Mouse (Mus musculus) embryonic facial prominence, embryonic 15.5 days (tissue): Measurements from ENCODE around the gene Rsph6a. TPM values are rescaled to one million over a fixed set of nuclear protein-coding genes. Genes with fewer than 3 reads are reported as not detected.
A peak's percentile ranks its signal among the peaks of the same experiment; 100 is the strongest.

Experiments used
- ATAC-seq: fragments of 200-750 bp; cut with Nextera tagmentation; 2 replicates; pipeline ENCODE4 v1.8.0; 2017; ENCODE audit warnings: low read depth, moderate TSS enrichment; ENCODE audit not compliant: insufficient number of reproducible peaks, low FRiP score, low TSS enrichment
- H3K27ac ChIP-seq: fragments of 300-500 bp; sonication (generic); replicated peaks from 2 replicates; pipeline ENCODE4 v1.5.1; 2015; ENCODE audit warnings: mild to moderate bottlenecking, inconsistent platforms
- H3K27me3 ChIP-seq: fragments of 300-500 bp; sonication (generic); 2 replicates; pipeline ENCODE4 v1.6.1; 2015; ENCODE audit warnings: inconsistent platforms
- H3K36me3 ChIP-seq: fragments of 300-500 bp; sonication (generic); 2 replicates; pipeline ENCODE4 v1.6.1; 2015; ENCODE audit warnings: mild to moderate bottlenecking, inconsistent platforms
- H3K4me1 ChIP-seq: fragments of 300-500 bp; sonication (generic); 2 replicates; pipeline ENCODE4 v1.6.1; 2015; ENCODE audit warnings: inconsistent platforms
- H3K4me2 ChIP-seq: fragments of 300-500 bp; sonication (generic); replicated peaks from 2 replicates; pipeline ENCODE4 v1.6.1; 2015; ENCODE audit warnings: mild to moderate bottlenecking, inconsistent platforms
- H3K4me3 ChIP-seq: fragments of 300-500 bp; sonication (generic); replicated peaks from 2 replicates; pipeline ENCODE4 v1.5.1; 2015; ENCODE audit warnings: mild to moderate bottlenecking, inconsistent platforms
- H3K9ac ChIP-seq: fragments of 300-500 bp; sonication (generic); 2 replicates; pipeline ENCODE4 v1.6.1; 2015; ENCODE audit warnings: inconsistent platforms
- H3K9me3 ChIP-seq: fragments of 300-500 bp; sonication (generic); replicated peaks from 2 replicates; pipeline ENCODE4 v1.6.1; 2016; ENCODE audit warnings: inconsistent platforms
- WGBS: fragments of 180-500 bp; shearing (Covaris S2); methylation state at CpG from one replicate; pipeline ENCODE4 v1.1.7; 2015; 5-methylcytosine and 5-hydroxymethylcytosine counted together
- polyA plus RNA-seq: library from polyadenylated mRNA; unstranded; fragments of >200 nt; fragmentation: Nextera tagmentation; extraction: Ambion mirVana; gene quantifications from 2 replicates; pipeline ENCODE4 v1.2.1, GENCODE M21; 2015

The Rsph6a gene
- not detected in 2 replicates for polyA plus RNA-seq

- Histone ChIP-seq H3K4me2 (peak within 1 kb of the TSS; percentile 28), H3K27me3 (no peaks in the 10 kb centered on the region), H3K9me3 (no peaks in the 10 kb centered on the region), H3K4me1 (peaks cover 12% of the 10 kb centered on the region), H3K4me3 (no peak within 1 kb of the TSS), H3K36me3 (peaks cover 41% of the 10 kb centered on the region), H3K9ac (no peak within 1 kb of the TSS), H3K27ac (no peak within 1 kb of the TSS)
- WGBS: 30% methylated on average over 33 of the region's 33 CpGs
- peak; percentile 22; the same call in 1 of the 2 replicates for ATAC-seq
These were observed at the start of gene Rsph6a for GRCm38 (mm10) chr7:19054047-19054776. Gene Rsph6a (plus strand): TSS chr7:19054690.

DNA sequence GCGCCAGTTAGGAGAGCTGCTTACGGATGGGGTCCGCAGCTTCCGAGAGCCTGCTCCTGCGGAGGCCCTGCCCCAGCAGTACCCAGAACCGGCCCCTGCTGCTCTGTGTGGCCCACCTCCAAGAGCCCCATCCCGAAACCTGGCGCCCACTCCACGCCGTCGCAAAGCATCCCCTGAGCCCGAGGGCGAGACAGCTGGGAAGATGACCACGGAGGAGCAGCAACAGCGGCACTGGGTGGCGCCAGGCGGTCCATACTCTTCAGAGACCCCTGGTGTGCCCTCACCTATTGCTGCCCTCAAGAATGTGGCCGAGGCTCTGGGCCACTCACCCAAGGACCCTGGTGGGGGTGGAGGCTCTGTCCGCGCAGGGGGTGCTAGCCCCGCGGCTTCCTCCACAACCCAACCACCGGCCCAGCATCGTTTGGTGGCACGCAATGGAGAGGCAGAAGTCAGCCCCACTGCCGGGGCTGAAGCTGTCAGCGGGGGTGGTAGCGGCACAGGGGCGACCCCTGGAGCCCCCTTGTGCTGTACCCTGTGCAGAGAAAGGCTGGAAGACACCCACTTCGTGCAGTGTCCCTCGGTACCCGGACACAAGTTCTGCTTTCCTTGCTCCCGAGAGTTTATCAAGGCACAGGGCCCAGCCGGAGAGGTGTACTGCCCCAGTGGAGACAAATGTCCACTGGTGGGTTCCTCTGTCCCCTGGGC is 48.9 kb upstream of the Rsph6a start:
- H3K27ac ChIP-seq: no peak overlapping the region
- WGBS: 73% methylated on average over 34 of the region's 34 CpGs
- H3K9ac ChIP-seq: peak overlapping the region; percentile 79; the same call in 1 of the 2 replicates
- no peak for ATAC-seq
- H3K4me3 ChIP-seq: peak overlapping the region; percentile 68
- H3K4me2 ChIP-seq: peak overlapping the region; percentile 97
- H3K4me1 ChIP-seq: peaks cover 61% of the 10 kb centered on the region
- H3K27me3 ChIP-seq: no peaks in the 10 kb centered on the region
- H3K9me3 ChIP-seq: no peaks in the 10 kb centered on the region
- peaks cover 22% of the 10 kb centered on the region for H3K36me3 ChIP-seq

DNA sequence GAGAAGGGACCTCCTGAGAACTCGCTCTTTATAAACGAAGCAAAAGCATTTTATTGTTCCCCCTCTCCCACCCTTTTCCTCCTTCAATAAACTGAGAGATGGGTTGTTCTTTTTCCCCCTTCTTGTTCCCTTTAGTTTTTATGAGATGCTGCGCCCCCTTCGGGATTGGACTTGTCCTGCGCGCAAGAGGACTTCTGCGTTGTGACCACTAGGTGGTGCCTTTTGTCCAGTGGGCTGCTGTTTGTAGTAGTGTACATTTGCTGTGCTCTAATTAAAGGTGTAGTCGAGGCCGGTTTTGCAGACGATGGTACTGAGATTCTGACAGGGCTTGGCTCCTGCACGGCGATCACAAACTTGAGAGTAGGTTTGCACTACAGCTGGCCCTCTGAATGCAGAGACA is 48.0 kb upstream of the Rsph6a start:
- H3K27ac ChIP-seq: no peak overlapping the region
- peak overlapping the region; percentile 68 for H3K4me3 ChIP-seq
- H3K4me2 ChIP-seq: peak overlapping the region; percentile 97
- no peaks in the 10 kb centered on the region for H3K9me3 ChIP-seq
- peaks cover 55% of the 10 kb centered on the region for H3K4me1 ChIP-seq
- peaks cover 22% of the 10 kb centered on the region for H3K36me3 ChIP-seq
- WGBS: 8% methylated on average over 12 of the region's 12 CpGs
- no peak overlapping the region for H3K9ac ChIP-seq
- ATAC-seq: no peak
- no peaks in the 10 kb centered on the region for H3K27me3 ChIP-seq

- Histone ChIP-seq H3K4me3 (no peak overlapping the region), H3K36me3 (peaks cover 22% of the 10 kb centered on the region), H3K27me3 (no peaks in the 10 kb centered on the region), H3K9ac (no peak overlapping the region), H3K9me3 (no peaks in the 10 kb centered on the region), H3K4me2 (no peak overlapping the region; the same call in 1 of the 2 replicates), H3K27ac (no peak overlapping the region), H3K4me1 (peaks cover 54% of the 10 kb centered on the region)
- 80% methylated on average over 13 of the region's 13 CpGs for WGBS
- ATAC-seq: no peak
These were observed 47.2 kb upstream of the Rsph6a start for GRCm38 (mm10) chr7:19007026-19007977.

- H3K4me3 ChIP-seq: no peak overlapping the region
- H3K9me3 ChIP-seq: no peaks in the 10 kb centered on the region
- H3K27ac ChIP-seq: no peak overlapping the region
- H3K4me2 ChIP-seq: no peak overlapping the region
- no peak for ATAC-seq
- H3K9ac ChIP-seq: no peak overlapping the region
- H3K27me3 ChIP-seq: no peaks in the 10 kb centered on the region
- H3K4me1 ChIP-seq: peaks cover 31% of the 10 kb centered on the region
- H3K36me3 ChIP-seq: peaks cover 16% of the 10 kb centered on the region
- 76% methylated on average over 7 of the region's 7 CpGs for WGBS
These were observed 43.9 kb upstream of the Rsph6a start for GRCm38 (mm10) chr7:19010581-19010980.

GRCm38 (mm10) chr7:19012025-19012621 is 42.4 kb upstream of the Rsph6a start:
- H3K27me3 ChIP-seq: no peaks in the 10 kb centered on the region
- H3K36me3 ChIP-seq: peaks cover 3% of the 10 kb centered on the region; the same call in 1 of the 2 replicates
- peak overlapping the region; percentile 58 for H3K4me2 ChIP-seq
- H3K9me3 ChIP-seq: no peaks in the 10 kb centered on the region
- peak overlapping the region; percentile 52 for H3K9ac ChIP-seq
- H3K4me3 ChIP-seq: peak overlapping the region; percentile 33
- H3K27ac ChIP-seq: peak overlapping the region; percentile 29
- 2% methylated on average over 31 of the region's 31 CpGs for WGBS
- H3K4me1 ChIP-seq: peaks cover 17% of the 10 kb centered on the region
- ATAC-seq: peak; percentile 27

GRCm38 (mm10) chr7:19012882-19013281 is 41.6 kb upstream of the Rsph6a start:
- 23% methylated on average over 2 of the region's 2 CpGs for WGBS
- Histone ChIP-seq H3K4me3 (no peak overlapping the region), H3K27ac (no peak overlapping the region), H3K4me1 (peaks cover 11% of the 10 kb centered on the region; the same call in 1 of the 2 replicates), H3K36me3 (no peaks in the 10 kb centered on the region), H3K27me3 (no peaks in the 10 kb centered on the region), H3K9ac (no peak overlapping the region), H3K9me3 (no peaks in the 10 kb centered on the region), H3K4me2 (0 out of 2 replicates have a peak overlapping the region, but pooled peaks have one; percentile 58)
- ATAC-seq: no peak

DNA sequence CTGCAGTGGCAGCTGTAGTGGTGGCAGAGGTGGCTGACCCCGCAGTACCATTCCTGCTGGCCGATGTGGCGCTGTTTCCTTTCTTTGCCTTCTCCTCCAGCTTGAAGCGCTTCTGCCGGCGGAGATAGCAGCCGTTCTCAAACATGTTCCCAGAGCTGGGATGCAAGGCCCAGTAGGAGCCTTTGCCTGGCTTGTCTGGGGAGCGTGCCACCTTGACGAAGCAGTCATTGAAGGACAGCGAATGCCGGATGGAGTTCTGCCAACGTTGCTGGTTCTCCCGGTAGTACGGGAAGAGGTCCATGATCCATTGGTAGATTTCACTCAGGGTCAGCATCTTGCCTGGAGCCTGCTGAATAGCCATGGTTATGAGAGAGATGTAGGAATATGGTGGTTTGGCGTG is 40.0 kb upstream of the Rsph6a start:
- Histone ChIP-seq H3K4me2 (no peak overlapping the region), H3K9ac (no peak overlapping the region), H3K27me3 (no peaks in the 10 kb centered on the region), H3K27ac (no peak overlapping the region), H3K4me1 (peaks cover 11% of the 10 kb centered on the region; the same call in 1 of the 2 replicates), H3K4me3 (no peak overlapping the region), H3K36me3 (no peaks in the 10 kb centered on the region), H3K9me3 (no peaks in the 10 kb centered on the region)
- WGBS: 73% methylated on average over 15 of the region's 15 CpGs
- no peak for ATAC-seq

DNA sequence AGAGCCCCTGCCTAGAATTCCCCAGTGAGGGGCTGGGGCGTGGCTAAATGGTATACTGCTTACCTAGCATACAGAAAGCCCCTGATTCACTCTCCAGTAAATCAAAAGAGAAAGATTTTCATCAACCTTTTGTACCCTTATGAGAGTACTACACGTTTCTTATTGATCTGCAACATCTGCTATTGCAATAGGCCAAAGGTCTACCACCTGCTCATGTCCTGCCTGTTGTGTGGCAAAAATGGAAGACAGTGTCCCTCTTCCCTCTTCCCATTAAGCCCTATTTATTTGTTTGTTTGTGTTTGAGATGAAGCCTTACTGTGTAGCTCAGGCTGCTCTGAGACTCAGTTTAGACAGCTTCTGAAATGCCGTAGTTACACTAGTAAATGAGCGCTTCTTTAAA is 38.4 kb upstream of the Rsph6a start:
- ATAC-seq: no peak
- peaks cover 12% of the 10 kb centered on the region for H3K27me3 ChIP-seq
- no peak overlapping the region for H3K9ac ChIP-seq
- H3K4me1 ChIP-seq: peaks cover 11% of the 10 kb centered on the region; the same call in 1 of the 2 replicates
- no peaks in the 10 kb centered on the region for H3K9me3 ChIP-seq
- WGBS: 90% methylated on average over 4 of the region's 4 CpGs
- H3K36me3 ChIP-seq: no peaks in the 10 kb centered on the region
- no peak overlapping the region for H3K27ac ChIP-seq
- no peak overlapping the region for H3K4me3 ChIP-seq
- H3K4me2 ChIP-seq: no peak overlapping the region

GRCm38 (mm10) chr7:19017909-19018308 is 36.6 kb upstream of the Rsph6a start:
- no peaks in the 10 kb centered on the region for H3K4me1 ChIP-seq
- H3K4me2 ChIP-seq: no peak overlapping the region
- H3K9ac ChIP-seq: no peak overlapping the region
- no peaks in the 10 kb centered on the region for H3K36me3 ChIP-seq
- peaks cover 31% of the 10 kb centered on the region for H3K27me3 ChIP-seq
- ATAC-seq: no peak
- no peak overlapping the region for H3K27ac ChIP-seq
- H3K4me3 ChIP-seq: no peak overlapping the region
- 84% methylated on average over 7 of the region's 7 CpGs for WGBS
- H3K9me3 ChIP-seq: no peaks in the 10 kb centered on the region
